Mouse (Mus musculus): ENCODE measurements around the gene Spata21.

Gene Spata21

DNA sequence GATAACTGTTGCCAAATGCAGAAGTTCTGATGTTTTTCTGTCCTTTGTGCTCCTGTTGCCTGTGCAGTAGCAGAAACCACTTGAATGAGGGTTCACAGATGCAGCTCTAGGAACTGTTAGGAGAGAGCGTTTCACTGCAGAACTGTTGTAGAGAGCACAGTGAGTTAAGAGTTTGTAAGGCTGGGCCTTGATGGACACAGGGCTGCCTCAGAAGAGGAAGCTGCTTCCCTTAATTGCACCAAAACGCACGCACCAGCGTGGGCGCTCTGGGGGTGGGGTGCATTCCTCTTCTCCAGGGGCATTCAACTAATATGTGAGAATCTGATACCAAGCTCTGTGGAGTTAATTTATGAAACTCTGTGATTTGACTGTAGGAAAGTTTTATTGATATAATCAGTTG lies 71.5 kb downstream of the Spata21 start:
- DNase-seq, result no peak

GRCm38 (mm10) chr4:141160193-141160592 lies 72.1 kb downstream of the Spata21 start:
- no peak for DNase-seq

DNA sequence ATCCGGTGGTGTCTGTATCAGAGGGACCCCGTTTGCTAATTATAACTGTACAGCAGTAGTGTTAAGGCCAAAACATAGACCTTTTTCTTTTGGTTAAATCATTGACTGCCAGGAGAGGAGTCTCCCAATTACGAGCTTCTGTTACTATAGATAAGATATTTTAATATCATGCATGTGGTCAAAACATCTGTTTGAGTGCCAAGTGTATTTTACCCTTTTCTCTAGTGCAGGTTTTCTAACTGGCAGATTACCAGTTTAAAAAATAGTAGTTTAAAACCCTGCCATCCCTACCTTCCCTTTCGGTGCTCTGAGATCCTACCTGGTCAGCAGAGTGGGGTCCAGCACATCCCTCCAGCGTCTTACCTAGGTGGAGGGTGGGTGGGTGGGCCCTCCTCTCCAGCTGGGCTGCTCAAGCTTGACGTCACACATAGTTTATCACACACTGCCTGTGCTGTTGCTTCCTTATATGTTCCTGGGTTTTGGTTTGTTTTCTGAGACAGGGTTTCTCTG lies 73.6 kb downstream of the Spata21 start:
- DNase-seq, result no peak
